In genomic region chr11:111537654-111538053, GRCm38 (mm10) we compare ENCODE assay signal across 10 mouse cellular contexts.
DNase-seq lines count a peak whose midpoint lies in the region; ATAC-seq and TF ChIP-seq lines count a peak whose summit lies in the region.
"Had no signal": no experiment of that assay in that cellular context is flagged by ENCODE, and none has a peak within 500 bp of the region (broad histone marks: within the 10 kb centered on the region; RNA-seq: fewer than 3 reads in every experiment).

No protein-coding gene starts in this region.

- TF ChIP-seq CTCF in layer of hippocampus, adult 2 months (conservative IDR thresholded peaks at IDR 0.05) = peak; percentile 88

- no peak overlapping the region for H3K4me3 ChIP-seq in kidney, embryonic 16.5 days (ENCODE audit: low read length)
- H3K4me3 ChIP-seq in layer of hippocampus, adult 2 months = no peak overlapping the region
- H3K4me3 ChIP-seq: erythroblast, embryonic 14.5 days; megakaryocyte, embryonic 14.5 days had no signal

- WGBS in kidney, embryonic 16.5 days = 15% methylated on average over 3 of the region's 3 CpGs

- H3K4me2 ChIP-seq in kidney, embryonic 16.5 days (replicated peaks; ENCODE audit: low read depth, low read length) = no peak overlapping the region

- peaks cover 7% of the 10 kb centered on the region; the same call in 1 of the 2 replicates for H3K4me1 ChIP-seq in kidney, embryonic 16.5 days (ENCODE audit: insufficient read depth, low read length)
- H3K4me1 ChIP-seq: megakaryocyte, embryonic 14.5 days had no signal

- no peaks in the 10 kb centered on the region for H3K36me3 ChIP-seq in kidney, embryonic 16.5 days (ENCODE audit: insufficient read depth, low read length)

- ATAC-seq in kidney, embryonic 16.5 days (ENCODE audit: low FRiP score, low TSS enrichment) = no peak
- 0 out of 2 replicates have a peak, but pooled peaks have one; percentile 46 for ATAC-seq in erythroid progenitor cell, adult 5-6 weeks (replicated peaks; ENCODE audit: low FRiP score, poor library complexity, severe bottlenecking)

- DNase-seq in kidney, adult 18-20 months = peak; percentile 58
- DNase-seq in MEL-GATA-1-ER (ENCODE audit: extremely low read depth, low read depth) = peak; percentile 35
- DNase-seq in brain, adult 2 months (ENCODE audit: low read depth, low spot score) = peak; percentile 76
- peak; percentile 51 to 80 for DNase-seq in layer of hippocampus, adult 2 months (ENCODE audit: low spot score in 2 of 2)
- peak; percentile 42 for DNase-seq in lung, postnatal 25 days (ENCODE audit: low spot score)
- peak; percentile 24 for DNase-seq in thymus, postnatal 14 days

- H3K9me3 ChIP-seq in kidney, embryonic 16.5 days (ENCODE audit: low read length) = no peaks in the 10 kb centered on the region
- H3K9me3 ChIP-seq: megakaryocyte, embryonic 14.5 days had no signal

- H3K27ac ChIP-seq in kidney, embryonic 16.5 days (ENCODE audit: low read length) = no peak overlapping the region
- no peak overlapping the region for H3K27ac ChIP-seq in layer of hippocampus, adult 2 months

- peaks cover 12% of the 10 kb centered on the region; the same call in 1 of the 2 replicates for H3K27me3 ChIP-seq in kidney, embryonic 16.5 days (ENCODE audit: insufficient read depth, low read length)

- H3K9ac ChIP-seq in kidney, embryonic 16.5 days (replicated peaks; ENCODE audit: low read length) = no peak overlapping the region

Comparison
In these comparisons a context has a peak if more than half of its experiments do, and no peak if none do; other contexts are left out.
1. DNase-seq: peak in every context shown above with its lines; median percentile 76 in brain, adult 2 months; 66 in layer of hippocampus, adult 2 months; 58 in kidney, adult 18-20 months; 42 in lung, postnatal 25 days; 35 in MEL-GATA-1-ER; 24 in thymus, postnatal 14 days.